Mouse (Mus musculus) ES-E14 (cell line): ENCODE results near the gene Tnpo2. TPM values are rescaled to one million over a fixed set of nuclear protein-coding genes. Genes with fewer than 3 reads are reported as not detected.

Source experiments
- DNase-seq: peaks from one replicate; pipeline ENCODE4 v3.0.0-alpha.2; 2013; ENCODE audit warnings: low read depth, low spot score
- H3K27ac ChIP-seq: 2 replicates; pipeline ENCODE4 v1.5.1; 2012; ENCODE audit warnings: low read depth, mild to moderate bottlenecking, low read length, moderate library complexity, mixed read lengths; ENCODE audit not compliant: poor library complexity, insufficient read depth, severe bottlenecking
- H3K36me3 ChIP-seq: 2 replicates; pipeline ENCODE4 v1.6.1; 2012; ENCODE audit warnings: mild to moderate bottlenecking, low read length, moderate library complexity, mixed read lengths; ENCODE audit not compliant: control insufficient read depth, poor library complexity, insufficient read depth, severe bottlenecking
- H3K4me1 ChIP-seq, 2 experiments: fragments of 150-350 bp in 1 of 2; sonication (generic) in 1 of 2; 2 replicates each; pipeline ENCODE4 v1.6.1; 2012; ENCODE audit warnings: low read length in 2 of 2, mild to moderate bottlenecking in 1 of 2, mixed read lengths in 1 of 2; ENCODE audit not compliant: control insufficient read depth in 2 of 2, insufficient read depth in 2 of 2, poor library complexity in 1 of 2
- H3K4me3 ChIP-seq, 2 experiments: fragments of 150-350 bp in 1 of 2; sonication (generic) in 1 of 2; 2 replicates each; pipeline ENCODE4 v1.5.1; 2012; ENCODE audit warnings: low read length in 2 of 2, low read depth in 1 of 2, mild to moderate bottlenecking in 1 of 2, mixed read lengths in 1 of 2; ENCODE audit not compliant: insufficient read depth in 1 of 2, poor library complexity in 1 of 2, severe bottlenecking in 1 of 2
- H3K9ac ChIP-seq: 2 replicates; pipeline ENCODE4 v1.6.1; 2012; ENCODE audit warnings: low read depth, mild to moderate bottlenecking, low read length, mixed read lengths; ENCODE audit not compliant: poor library complexity, insufficient read depth, severe bottlenecking
- H3K9me3 ChIP-seq: fragments of 150-350 bp; sonication (generic); 2 replicates; pipeline ENCODE4 v1.6.1; 2012; ENCODE audit warnings: low read depth, mild to moderate bottlenecking, low read length; ENCODE audit not compliant: control insufficient read depth, insufficient read depth
- CHD2 ChIP-seq: IDR thresholded peaks from 2 replicates; pipeline ENCODE4 v1.6.1; 2014; ENCODE audit warnings: mild to moderate bottlenecking, low read depth, low read length, inconsistent platforms
- HCFC1 ChIP-seq: IDR thresholded peaks from 2 replicates; pipeline ENCODE4 v1.6.1; 2012; ENCODE audit warnings: low read length, inconsistent platforms, borderline replicate concordance; ENCODE audit not compliant: insufficient read depth
- MAFK ChIP-seq: IDR thresholded peaks from 2 replicates; pipeline ENCODE4 v1.6.1; 2014; ENCODE audit warnings: mild to moderate bottlenecking, low read depth, low read length, inconsistent platforms; ENCODE audit not compliant: insufficient read depth
- ZC3H11A ChIP-seq: IDR thresholded peaks from 2 replicates; pipeline ENCODE4 v1.6.1; 2012; ENCODE audit warnings: low read depth, mild to moderate bottlenecking, inconsistent platforms, low read length, borderline replicate concordance
- ZNF384 ChIP-seq: IDR thresholded peaks from 2 replicates; pipeline ENCODE4 v1.6.1; 2012; ENCODE audit warnings: low read depth, low read length, inconsistent platforms
- in situ Hi-C, 2 experiments: fragments of 600-800 bp; cut with MboI; formaldehyde crosslinking; loops; one replicate each; pipeline ENCODE4 v1.15.1; 2025; ENCODE audit warnings: low sequenced_read_pairs in 2 of 2, inconsistent platforms in 1 of 2; ENCODE audit not compliant: unreplicated experiment in 2 of 2
- total RNA-seq: library from RNA; depleted of rRNA; stranded (reverse); fragments of 300-350 nt; gene quantifications from 2 replicates; pipeline ENCODE4 v1.2.3, GENCODE M21; 2012

The Tnpo2 gene
- total RNA-seq, 1 experiment, result 101 TPM

DNA sequence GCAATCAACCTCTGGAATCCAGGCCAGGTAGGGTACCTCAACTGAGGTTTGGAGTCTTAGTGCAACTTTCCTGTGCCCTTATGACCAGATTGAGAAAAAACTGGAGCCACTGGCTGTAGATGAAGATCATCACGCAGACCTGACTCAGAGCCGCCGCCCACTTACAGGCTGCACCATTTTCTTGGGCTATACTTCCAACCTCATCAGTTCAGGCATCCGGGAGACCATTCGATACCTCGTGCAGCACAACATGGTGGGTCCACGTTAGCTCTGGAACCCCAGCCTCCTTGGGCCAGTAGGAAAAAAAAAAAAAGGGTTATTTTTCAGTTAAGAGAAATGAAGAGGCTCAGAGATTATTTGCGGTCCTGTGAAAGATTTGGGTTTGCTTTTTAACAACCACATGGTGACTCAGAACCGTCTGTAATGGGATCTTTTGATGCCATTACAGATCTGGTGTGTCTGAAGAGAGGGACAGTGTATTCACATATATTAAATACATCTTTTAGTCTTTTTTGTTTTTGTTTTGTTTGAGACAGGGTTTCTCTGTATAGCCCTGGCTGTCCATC is 35.7 kb downstream of the Tnpo2 start:
- H3K36me3 ChIP-seq, result peaks cover 39% of the 10 kb centered on the region
- in situ Hi-C loops, result no loop called here

DNA sequence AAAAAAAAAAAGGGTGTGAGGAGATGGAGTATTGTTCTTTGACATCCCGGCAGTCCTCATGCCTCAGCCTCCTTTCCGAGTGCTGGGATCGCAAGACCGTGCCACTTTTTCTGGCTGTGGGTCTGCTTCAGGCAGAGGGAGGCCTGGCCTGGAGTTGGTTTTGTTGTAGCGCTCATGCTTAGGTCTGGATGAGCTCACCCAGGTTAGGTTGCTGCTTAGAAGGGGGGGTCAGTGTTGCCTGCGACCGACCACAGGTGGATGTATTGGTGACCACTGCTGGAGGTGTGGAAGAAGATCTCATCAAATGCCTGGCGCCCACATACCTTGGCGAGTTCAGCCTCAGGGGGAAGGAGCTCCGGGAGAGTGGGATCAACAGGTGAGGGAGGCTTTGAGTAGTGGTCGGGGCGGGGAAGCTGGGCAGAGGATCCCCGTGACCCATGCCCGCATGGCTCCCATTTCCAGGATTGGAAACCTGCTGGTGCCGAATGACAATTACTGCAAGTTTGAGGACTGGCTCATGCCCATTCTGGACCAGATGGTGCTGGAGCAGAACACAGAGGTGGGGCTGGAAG is 36.4 kb downstream of the Tnpo2 start:
- DNase-seq, result no peak
- H3K36me3 ChIP-seq, result peaks cover 34% of the 10 kb centered on the region
- H3K9ac ChIP-seq, result peak overlapping the region; percentile 66
- peaks cover 0 to 11% of the 10 kb centered on the region in 2 experiments; a peak in 1 of 4 replicates for H3K4me1 ChIP-seq
- in situ Hi-C loops, result no loop called here
- peak overlapping the region; percentile 43 to 53 for H3K4me3 ChIP-seq
- H3K27ac ChIP-seq, result 0 out of 2 replicates have a peak overlapping the region, but pooled peaks have one; percentile 1
- TF ChIP-seq HCFC1, result no peak
- no peak for TF ChIP-seq MAFK
- no peak for TF ChIP-seq CHD2
- no peak for TF ChIP-seq ZC3H11A
- TF ChIP-seq ZNF384, result no peak
- H3K9me3 ChIP-seq, result no peaks in the 10 kb centered on the region

More for the DNA sequence above, 35.7 kb downstream of the Tnpo2 start:
- no peak for DNase-seq
- peak overlapping the region; percentile 84 for H3K27ac ChIP-seq
- peaks cover 0 to 11% of the 10 kb centered on the region in 2 experiments; a peak in 1 of 4 replicates for H3K4me1 ChIP-seq
- no peaks in the 10 kb centered on the region for H3K9me3 ChIP-seq
- H3K4me3 ChIP-seq, result peak overlapping the region; percentile 73 to 96
- peak overlapping the region; percentile 90 for H3K9ac ChIP-seq
- TF ChIP-seq MAFK, result no peak
- TF ChIP-seq ZNF384, result no peak
- TF ChIP-seq HCFC1, result no peak
- TF ChIP-seq CHD2, result no peak
- no peak for TF ChIP-seq ZC3H11A

DNA sequence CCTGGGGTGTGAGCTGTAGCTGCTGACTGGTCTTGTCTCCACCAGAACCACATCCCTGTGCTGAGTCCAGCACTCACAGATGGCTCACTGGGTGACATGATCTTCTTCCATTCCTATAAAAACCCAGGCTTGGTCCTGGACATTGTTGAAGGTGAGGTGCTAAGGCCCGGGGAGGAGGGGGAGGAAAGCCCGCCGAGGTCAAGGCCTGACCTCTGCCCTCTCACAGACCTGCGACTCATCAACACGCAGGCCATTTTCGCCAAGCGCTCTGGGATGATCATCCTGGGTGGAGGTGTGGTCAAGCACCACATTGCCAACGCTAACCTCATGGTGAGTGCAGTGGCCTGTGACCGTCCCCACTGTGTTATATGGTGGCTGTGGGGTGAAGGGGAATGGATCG is 37.5 kb downstream of the Tnpo2 start:
- TF ChIP-seq ZC3H11A (no peak), MAFK (no peak), ZNF384 (no peak), CHD2 (no peak), HCFC1 (no peak)
- Histone ChIP-seq H3K9me3 (no peaks in the 10 kb centered on the region), H3K27ac (no peak overlapping the region), H3K9ac (no peak overlapping the region), H3K4me1 (peaks cover 0 to 11% of the 10 kb centered on the region in 2 experiments; a peak in 1 of 4 replicates), H3K4me3 (no peak overlapping the region), H3K36me3 (peaks cover 32% of the 10 kb centered on the region)
- in situ Hi-C loops, result no loop called here
- no peak for DNase-seq

DNA sequence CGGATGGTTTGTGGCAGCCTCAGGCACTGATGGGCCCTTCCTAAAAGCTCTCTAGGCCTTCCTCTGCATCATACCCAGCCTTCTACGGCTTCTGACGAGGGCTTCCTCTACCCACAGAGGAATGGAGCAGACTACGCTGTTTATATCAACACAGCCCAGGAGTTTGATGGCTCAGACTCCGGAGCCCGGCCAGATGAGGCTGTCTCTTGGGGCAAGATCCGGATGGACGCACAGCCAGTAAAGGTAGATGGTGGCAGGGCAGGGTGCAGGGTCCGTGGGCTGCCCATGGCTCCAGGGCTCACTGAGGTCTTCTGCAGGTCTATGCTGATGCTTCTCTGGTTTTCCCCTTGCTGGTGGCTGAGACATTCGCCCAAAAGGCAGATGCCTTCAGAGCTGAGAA is 37.9 kb downstream of the Tnpo2 start:
- H3K27ac ChIP-seq, result no peak overlapping the region
- H3K4me3 ChIP-seq, result no peak overlapping the region
- TF ChIP-seq CHD2, result no peak
- TF ChIP-seq MAFK, result no peak
- TF ChIP-seq ZC3H11A, result no peak
- no peak for TF ChIP-seq ZNF384
- no peak for TF ChIP-seq HCFC1
- no peak overlapping the region for H3K9ac ChIP-seq
- H3K9me3 ChIP-seq, result no peaks in the 10 kb centered on the region
- H3K36me3 ChIP-seq, result peaks cover 32% of the 10 kb centered on the region
- no peak for DNase-seq
- in situ Hi-C loops, result no loop called here
- peaks cover 0 to 11% of the 10 kb centered on the region in 2 experiments; a peak in 1 of 4 replicates for H3K4me1 ChIP-seq
